Mouse (Mus musculus): ENCODE data around the gene Oxld1. TPM values are rescaled to one million over a fixed set of nuclear protein-coding genes. Genes with fewer than 3 reads are reported as not detected.
A peak's percentile ranks its signal among the peaks of the same experiment; 100 is the strongest.

Gene Oxld1
- polyA plus RNA-seq, 1 experiment from 2014 or later = 15.9 TPM

DNA sequence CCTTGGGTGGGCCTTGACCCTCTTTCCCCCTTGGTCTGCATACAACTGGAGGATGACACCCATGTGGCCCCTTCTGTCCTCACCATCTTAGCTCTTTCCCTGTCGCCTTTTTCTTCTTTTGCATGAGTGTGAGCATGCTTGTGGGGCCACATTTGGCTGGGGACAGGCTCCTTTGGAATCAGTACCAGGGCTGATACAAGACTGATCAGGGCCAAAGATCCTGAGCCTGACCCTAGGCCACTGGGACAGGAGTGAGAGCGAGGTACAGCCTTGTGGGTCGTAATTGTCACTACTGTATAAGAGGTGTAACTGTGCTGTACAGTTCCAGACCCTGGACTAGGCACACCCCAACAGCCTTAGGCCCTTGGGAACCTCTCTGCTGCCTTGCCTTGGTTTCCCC is 36.0 kb upstream of the Oxld1 start:
- ATAC-seq (ENCODE audit: low FRiP score, low TSS enrichment) = no peak
- Histone ChIP-seq H3K27me3 (ENCODE audit: insufficient read depth, low read length) (no peaks in the 10 kb centered on the region), H3K36me3 (ENCODE audit: insufficient read depth, low read length) (peaks cover 40% of the 10 kb centered on the region), H3K4me3 (ENCODE audit: low read length) (peak overlapping the region; percentile 90; the same call in 1 of the 2 replicates), H3K4me2 (replicated peaks; ENCODE audit: low read depth, low read length) (peak overlapping the region; percentile 82), H3K27ac (ENCODE audit: low read length) (no peak overlapping the region; the same call in 1 of the 2 replicates), H3K9ac (replicated peaks; ENCODE audit: low read length) (peak overlapping the region; percentile 84; the same call in 1 of the 2 replicates), H3K9me3 (ENCODE audit: low read length) (no peaks in the 10 kb centered on the region), H3K4me1 (ENCODE audit: insufficient read depth, low read length) (peaks cover 33% of the 10 kb centered on the region)
- 80% methylated on average over 3 of the region's 3 CpGs for WGBS

- H3K4me2 ChIP-seq (replicated peaks; ENCODE audit: low read depth, low read length) = peak overlapping the region; percentile 82
- no peaks in the 10 kb centered on the region for H3K9me3 ChIP-seq (ENCODE audit: low read length)
- H3K27ac ChIP-seq (ENCODE audit: low read length) = peak overlapping the region; percentile 93
- H3K4me3 ChIP-seq (ENCODE audit: low read length) = peak overlapping the region; percentile 90
- peaks cover 46% of the 10 kb centered on the region for H3K36me3 ChIP-seq (ENCODE audit: insufficient read depth, low read length)
- H3K9ac ChIP-seq (replicated peaks; ENCODE audit: low read length) = peak overlapping the region; percentile 84
- no peak for ATAC-seq (ENCODE audit: low FRiP score, low TSS enrichment)
- no peaks in the 10 kb centered on the region for H3K27me3 ChIP-seq (ENCODE audit: insufficient read depth, low read length)
- 43% methylated on average over 3 of the region's 3 CpGs for WGBS
- H3K4me1 ChIP-seq (ENCODE audit: insufficient read depth, low read length) = peaks cover 33% of the 10 kb centered on the region
Observed at GRCm38 (mm10) chr11:120493351-120493750, 35.5 kb upstream of the Oxld1 start.

DNA sequence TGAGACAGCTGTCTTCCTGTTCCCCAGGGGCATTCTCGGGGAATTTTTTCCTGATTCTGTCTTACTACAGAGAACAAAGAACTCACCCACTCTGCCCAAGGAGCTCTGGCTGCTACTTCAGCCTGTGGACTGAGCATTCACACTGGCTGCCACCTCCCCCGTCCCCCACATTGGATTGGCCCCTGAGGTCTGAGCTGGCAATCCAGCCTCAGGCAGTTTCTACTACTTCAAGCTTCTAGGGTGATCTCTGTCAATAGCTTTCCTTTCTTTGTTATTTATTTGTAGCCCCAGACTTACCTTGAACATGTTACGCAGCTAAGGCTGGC is 35.0 kb upstream of the Oxld1 start:
- H3K36me3 ChIP-seq (ENCODE audit: insufficient read depth, low read length) = peaks cover 46% of the 10 kb centered on the region
- peak overlapping the region; percentile 82 for H3K4me2 ChIP-seq (replicated peaks; ENCODE audit: low read depth, low read length)
- WGBS = 31% methylated on average over 3 of the region's 3 CpGs
- no peaks in the 10 kb centered on the region for H3K9me3 ChIP-seq (ENCODE audit: low read length)
- H3K4me3 ChIP-seq (ENCODE audit: low read length) = peak overlapping the region; percentile 90
- ATAC-seq (ENCODE audit: low FRiP score, low TSS enrichment) = no peak
- peak overlapping the region; percentile 93 for H3K27ac ChIP-seq (ENCODE audit: low read length)
- H3K27me3 ChIP-seq (ENCODE audit: insufficient read depth, low read length) = no peaks in the 10 kb centered on the region
- H3K4me1 ChIP-seq (ENCODE audit: insufficient read depth, low read length) = peaks cover 33% of the 10 kb centered on the region
- peak overlapping the region; percentile 84 for H3K9ac ChIP-seq (replicated peaks; ENCODE audit: low read length)

GRCm38 (mm10) chr11:120492024-120492877 is 34.4 kb upstream of the Oxld1 start:
- Histone ChIP-seq H3K4me2 (replicated peaks; ENCODE audit: low read depth, low read length) (peak overlapping the region; percentile 82), H3K27me3 (ENCODE audit: insufficient read depth, low read length) (no peaks in the 10 kb centered on the region), H3K4me3 (ENCODE audit: low read length) (peak overlapping the region; percentile 90), H3K9ac (replicated peaks; ENCODE audit: low read length) (peak overlapping the region; percentile 84), H3K27ac (ENCODE audit: low read length) (peak overlapping the region; percentile 93), H3K9me3 (ENCODE audit: low read length) (no peaks in the 10 kb centered on the region), H3K36me3 (ENCODE audit: insufficient read depth, low read length) (peaks cover 46% of the 10 kb centered on the region), H3K4me1 (ENCODE audit: insufficient read depth, low read length) (peaks cover 33% of the 10 kb centered on the region)
- peak; percentile 25; the same call in 1 of the 2 replicates for ATAC-seq (ENCODE audit: low FRiP score, low TSS enrichment)
- under 1% methylated on average over 45 of the region's 48 CpGs for WGBS

- Histone ChIP-seq H3K9me3 (ENCODE audit: low read length) (no peaks in the 10 kb centered on the region), H3K4me2 (replicated peaks; ENCODE audit: low read depth, low read length) (peak within 1 kb of the TSS; percentile 82), H3K4me3 (ENCODE audit: low read length) (peak within 1 kb of the TSS; percentile 90), H3K27me3 (ENCODE audit: insufficient read depth, low read length) (no peaks in the 10 kb centered on the region), H3K36me3 (ENCODE audit: insufficient read depth, low read length) (peaks cover 46% of the 10 kb centered on the region), H3K27ac (ENCODE audit: low read length) (peak within 1 kb of the TSS; percentile 93), H3K9ac (replicated peaks; ENCODE audit: low read length) (peak within 1 kb of the TSS; percentile 84), H3K4me1 (ENCODE audit: insufficient read depth, low read length) (peaks cover 33% of the 10 kb centered on the region)
- WGBS = under 1% methylated on average over 35 of the region's 35 CpGs
- ATAC-seq (ENCODE audit: low FRiP score, low TSS enrichment) = peak; percentile 87
Observed at GRCm38 (mm10) chr11:120491317-120492023, 33.6 kb upstream of the Oxld1 start, which contains the start of gene Slc25a10. Gene Slc25a10, plus strand, starts transcription at chr11:120491840.

DNA sequence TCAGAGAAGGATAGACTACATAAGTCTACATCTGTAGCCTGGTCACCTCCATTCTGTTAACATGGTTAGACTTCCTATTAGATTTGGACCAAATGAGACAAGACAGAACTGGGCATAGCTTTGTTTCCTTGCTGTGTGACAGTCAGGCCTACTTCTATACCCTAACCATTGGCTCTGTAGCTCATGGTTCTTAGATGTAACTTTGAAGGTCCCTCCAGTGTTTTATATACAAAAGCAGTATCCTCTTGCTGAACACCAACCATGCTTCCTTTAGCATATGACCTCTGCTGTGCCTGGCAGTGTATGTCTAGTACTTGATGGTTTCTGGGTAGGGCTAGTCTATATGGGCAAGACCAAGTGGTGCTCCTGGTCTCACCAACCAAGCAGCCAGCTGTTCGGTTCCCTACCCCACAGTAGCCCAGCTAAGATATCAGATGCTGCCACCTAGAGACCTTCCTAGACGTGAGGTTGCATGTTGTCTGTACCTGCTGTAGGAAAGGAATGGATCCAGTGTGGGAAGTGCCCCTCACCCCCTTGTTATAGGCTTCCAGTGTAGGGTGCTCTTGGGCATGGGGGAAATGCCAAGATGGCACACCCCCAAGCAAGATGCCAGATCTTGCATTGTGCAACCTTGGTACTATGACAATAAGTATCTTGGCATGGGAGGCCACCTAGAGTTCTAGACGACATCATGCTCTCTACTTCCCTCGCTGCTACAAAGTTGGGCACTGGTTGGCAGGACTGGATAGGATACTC is 32.6 kb upstream of the Oxld1 start:
- Histone ChIP-seq H3K9me3 (ENCODE audit: low read length) (no peaks in the 10 kb centered on the region), H3K4me2 (replicated peaks; ENCODE audit: low read depth, low read length) (peak overlapping the region; percentile 82), H3K9ac (replicated peaks; ENCODE audit: low read length) (peak overlapping the region; percentile 84), H3K27ac (ENCODE audit: low read length) (peak overlapping the region; percentile 93), H3K36me3 (ENCODE audit: insufficient read depth, low read length) (peaks cover 41% of the 10 kb centered on the region), H3K27me3 (ENCODE audit: insufficient read depth, low read length) (no peaks in the 10 kb centered on the region), H3K4me3 (ENCODE audit: low read length) (no peak overlapping the region), H3K4me1 (ENCODE audit: insufficient read depth, low read length) (peaks cover 38% of the 10 kb centered on the region)
- no peak for ATAC-seq (ENCODE audit: low FRiP score, low TSS enrichment)
- WGBS = 33% methylated on average over 4 of the region's 4 CpGs

GRCm38 (mm10) chr11:120489054-120489761 is 31.3 kb upstream of the Oxld1 start:
- Histone ChIP-seq H3K4me3 (ENCODE audit: low read length) (no peak overlapping the region), H3K9me3 (ENCODE audit: low read length) (no peaks in the 10 kb centered on the region), H3K9ac (replicated peaks; ENCODE audit: low read length) (0 out of 2 replicates have a peak overlapping the region, but pooled peaks have one; percentile 25)

DNA sequence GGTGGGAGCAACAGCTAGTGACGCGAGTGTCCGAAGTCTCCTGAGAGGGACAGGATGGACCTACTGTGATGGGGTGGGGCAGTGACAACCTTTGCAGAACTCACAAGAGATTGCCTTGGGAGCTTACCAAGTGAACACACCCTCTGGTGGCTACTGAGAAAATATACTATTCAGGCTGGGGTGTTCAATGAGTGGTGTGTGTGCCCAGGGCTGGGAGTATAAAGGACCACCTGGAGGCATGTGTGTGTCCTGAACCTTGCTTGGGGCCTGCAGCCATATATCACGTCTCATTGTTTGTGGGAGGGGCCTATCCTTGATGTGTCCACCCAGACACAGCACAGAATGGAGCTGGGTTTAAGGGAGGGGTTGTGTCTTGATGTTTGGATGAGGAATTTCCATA is 30.6 kb upstream of the Oxld1 start:
- H3K9me3 ChIP-seq (ENCODE audit: low read length) = no peaks in the 10 kb centered on the region
- peaks cover 32% of the 10 kb centered on the region for H3K36me3 ChIP-seq (ENCODE audit: insufficient read depth, low read length)
- H3K27me3 ChIP-seq (ENCODE audit: insufficient read depth, low read length) = no peaks in the 10 kb centered on the region
- no peak for ATAC-seq (ENCODE audit: low FRiP score, low TSS enrichment)
- H3K4me2 ChIP-seq (replicated peaks; ENCODE audit: low read depth, low read length) = no peak overlapping the region
- 75% methylated on average over 4 of the region's 4 CpGs for WGBS
- H3K4me3 ChIP-seq (ENCODE audit: low read length) = no peak overlapping the region
- H3K27ac ChIP-seq (ENCODE audit: low read length) = no peak overlapping the region
- H3K4me1 ChIP-seq (ENCODE audit: insufficient read depth, low read length) = peaks cover 44% of the 10 kb centered on the region
- no peak overlapping the region for H3K9ac ChIP-seq (replicated peaks; ENCODE audit: low read length)

More at GRCm38 (mm10) chr11:120489054-120489761, 31.3 kb upstream of the Oxld1 start:
- 58% methylated on average over 4 of the region's 4 CpGs for WGBS
- Histone ChIP-seq H3K4me1 (ENCODE audit: insufficient read depth, low read length) (peaks cover 42% of the 10 kb centered on the region), H3K36me3 (ENCODE audit: insufficient read depth, low read length) (peaks cover 28% of the 10 kb centered on the region), H3K4me2 (replicated peaks; ENCODE audit: low read depth, low read length) (no peak overlapping the region), H3K27me3 (ENCODE audit: insufficient read depth, low read length) (no peaks in the 10 kb centered on the region), H3K27ac (ENCODE audit: low read length) (peak overlapping the region; percentile 93)
- peak; percentile 72 for ATAC-seq (ENCODE audit: low FRiP score, low TSS enrichment)

DNA sequence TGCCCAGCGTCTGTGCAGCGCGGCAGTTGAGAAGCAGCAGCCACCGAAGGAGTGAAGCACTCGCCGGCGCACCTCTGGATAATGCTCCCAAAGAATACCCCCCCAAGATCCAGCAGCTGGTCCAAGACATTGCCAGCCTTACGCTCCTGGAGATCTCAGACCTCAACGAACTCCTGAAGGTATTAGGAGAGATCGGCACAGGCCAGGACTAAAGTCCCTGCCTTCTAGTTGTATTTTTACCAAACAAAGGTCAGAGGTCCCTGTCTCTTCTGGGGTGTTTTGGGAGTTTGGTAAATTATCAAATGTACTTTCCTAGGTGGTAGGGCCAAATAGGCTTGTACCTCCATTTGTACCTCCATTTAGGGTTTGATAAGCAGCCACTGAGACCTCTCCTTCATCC is 27.4 kb upstream of the Oxld1 start:
- no peak for ATAC-seq (ENCODE audit: low FRiP score, low TSS enrichment)

More for the DNA sequence above, 27.4 kb upstream of the Oxld1 start:
- Histone ChIP-seq H3K36me3 (ENCODE audit: insufficient read depth, low read length) (peaks cover 50% of the 10 kb centered on the region), H3K4me3 (ENCODE audit: low read length) (peak overlapping the region; percentile 96), H3K9me3 (ENCODE audit: low read length) (no peaks in the 10 kb centered on the region), H3K27ac (ENCODE audit: low read length) (peak overlapping the region; percentile 81), H3K27me3 (ENCODE audit: insufficient read depth, low read length) (no peaks in the 10 kb centered on the region), H3K4me1 (ENCODE audit: insufficient read depth, low read length) (peaks cover 26% of the 10 kb centered on the region), H3K9ac (replicated peaks; ENCODE audit: low read length) (peak overlapping the region; percentile 93), H3K4me2 (replicated peaks; ENCODE audit: low read depth, low read length) (peak overlapping the region; percentile 92)
- WGBS = 7% methylated on average over 10 of the region's 10 CpGs

All from kidney, embryonic 16.5 days (tissue).